Mouse (Mus musculus): ENCODE results near the gene Ddx4. TPM values are rescaled to one million over a fixed set of nuclear protein-coding genes. Genes with fewer than 3 reads are reported as not detected.

Gene Ddx4
- polyA plus RNA-seq, 1 experiment from 2014 or later, result 0.41 TPM

- no peaks in the 10 kb centered on the region for H3K4me1 ChIP-seq
- H3K36me3 ChIP-seq, result 0 out of 2 replicates have a peak, but pooled peaks cover 3% of the 10 kb centered on the region
- no peak overlapping the region for H3K27ac ChIP-seq
- H3K4me2 ChIP-seq, result no peak overlapping the region
- no peak overlapping the region for H3K4me3 ChIP-seq
- no peaks in the 10 kb centered on the region for H3K9me3 ChIP-seq
- H3K27me3 ChIP-seq, result no peaks in the 10 kb centered on the region
- no peak for ATAC-seq (ENCODE audit: insufficient number of reproducible peaks, insufficient read depth, low FRiP score, low TSS enrichment, low read depth)
- H3K9ac ChIP-seq, result no peak overlapping the region
- 87% methylated on average over 10 of the region's 10 CpGs for WGBS
These were observed 14.3 kb upstream of the Ddx4 start for GRCm38 (mm10) chr13:112666433-112667024.

GRCm38 (mm10) chr13:112661687-112662086, 9.4 kb upstream of the Ddx4 start:
- H3K27me3 ChIP-seq, result no peaks in the 10 kb centered on the region
- H3K9me3 ChIP-seq, result no peaks in the 10 kb centered on the region
- H3K4me2 ChIP-seq, result peak overlapping the region; percentile 85
- 70% methylated on average over 2 of the region's 2 CpGs for WGBS
- no peak overlapping the region for H3K27ac ChIP-seq
- no peak overlapping the region for H3K4me3 ChIP-seq
- no peak for ATAC-seq (ENCODE audit: insufficient number of reproducible peaks, insufficient read depth, low FRiP score, low TSS enrichment, low read depth)
- peaks cover 5% of the 10 kb centered on the region for H3K4me1 ChIP-seq
- no peak overlapping the region for H3K9ac ChIP-seq
- no peaks in the 10 kb centered on the region for H3K36me3 ChIP-seq

DNA sequence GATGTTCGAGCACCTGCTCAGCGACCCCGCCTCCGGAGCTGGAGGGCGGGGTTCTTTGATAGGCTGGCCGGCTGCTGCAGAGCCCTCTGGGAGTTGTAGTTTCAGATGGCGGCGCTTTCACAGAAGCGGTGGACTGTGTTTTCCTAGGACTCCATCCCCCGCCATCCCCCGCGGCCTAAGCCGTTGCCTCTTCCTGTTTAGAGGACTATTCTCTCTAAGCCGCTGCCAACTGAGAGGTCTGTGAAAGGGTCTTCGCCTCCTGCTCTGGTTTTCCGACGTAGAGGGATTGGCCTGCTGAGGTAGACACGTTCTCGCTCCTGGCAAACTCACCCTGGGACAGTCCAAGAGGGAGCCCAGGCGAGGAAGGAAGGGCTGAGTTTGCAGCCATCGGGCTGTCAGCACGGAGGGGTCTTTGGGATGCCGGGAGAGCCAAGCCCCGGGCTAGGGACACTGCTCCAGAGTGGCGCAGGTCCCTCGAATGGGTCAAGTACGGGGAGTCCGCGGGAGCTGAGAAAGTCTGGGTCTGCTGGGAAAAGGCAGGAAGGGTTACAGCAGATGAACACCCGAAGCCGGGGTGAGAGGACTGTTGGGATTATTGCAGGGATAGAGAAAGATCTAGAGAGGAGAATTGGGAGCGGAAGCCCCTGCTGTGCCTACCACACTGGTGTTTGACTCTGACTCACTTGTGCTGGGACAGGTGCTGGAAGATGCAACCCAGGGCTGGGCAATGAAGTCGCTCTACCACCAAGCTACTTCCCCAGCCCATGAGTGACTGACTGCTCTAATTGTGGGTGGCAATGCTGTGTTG, 8.5 kb upstream of the Ddx4 start, which contains the start of gene Slc38a9:
Gene Slc38a9, plus strand, starts transcription at position 178 of the 808 bp plus-strand sequence.
- peak; percentile 97 for ATAC-seq (ENCODE audit: insufficient number of reproducible peaks, insufficient read depth, low FRiP score, low TSS enrichment, low read depth)
- Histone ChIP-seq H3K4me3 (peak within 1 kb of the TSS; percentile 78), H3K27ac (0 out of 2 replicates have a peak within 1 kb of the TSS, but pooled peaks have one; percentile 39), H3K36me3 (no peaks in the 10 kb centered on the region), H3K9me3 (no peaks in the 10 kb centered on the region), H3K4me2 (peak within 1 kb of the TSS; percentile 85), H3K27me3 (no peaks in the 10 kb centered on the region), H3K4me1 (peaks cover 5% of the 10 kb centered on the region), H3K9ac (peak within 1 kb of the TSS; percentile 88)
- under 1% methylated on average over 33 of the region's 33 CpGs for WGBS

- Histone ChIP-seq H3K4me3 (peak overlapping the region; percentile 78), H3K9me3 (no peaks in the 10 kb centered on the region), H3K9ac (peak overlapping the region; percentile 88; the same call in 1 of the 2 replicates), H3K27ac (no peak overlapping the region), H3K27me3 (no peaks in the 10 kb centered on the region), H3K4me1 (peaks cover 5% of the 10 kb centered on the region), H3K4me2 (peak overlapping the region; percentile 85), H3K36me3 (no peaks in the 10 kb centered on the region)
- WGBS, result 2% methylated on average over 10 of the region's 10 CpGs
- ATAC-seq (ENCODE audit: insufficient number of reproducible peaks, insufficient read depth, low FRiP score, low TSS enrichment, low read depth), result no peak
These were observed 7.8 kb upstream of the Ddx4 start for GRCm38 (mm10) chr13:112659986-112660573.

- WGBS, result 87% methylated on average over 3 of the region's 3 CpGs
- H3K4me1 ChIP-seq, result no peaks in the 10 kb centered on the region
- ATAC-seq (ENCODE audit: insufficient number of reproducible peaks, insufficient read depth, low FRiP score, low TSS enrichment, low read depth), result no peak
These were observed 1.1 kb downstream of the Ddx4 start for GRCm38 (mm10) chr13:112651183-112651582.

GRCm38 (mm10) chr13:112645529-112646186, 6.6 kb downstream of the Ddx4 start:
- no peak for ATAC-seq (ENCODE audit: insufficient number of reproducible peaks, insufficient read depth, low FRiP score, low TSS enrichment, low read depth)
- no peaks in the 10 kb centered on the region for H3K36me3 ChIP-seq
- H3K4me1 ChIP-seq, result no peaks in the 10 kb centered on the region
- no peak overlapping the region for H3K4me2 ChIP-seq
- H3K4me3 ChIP-seq, result no peak overlapping the region
- 88% methylated on average over 1 of the region's 1 CpGs for WGBS
- H3K27ac ChIP-seq, result no peak overlapping the region
- no peaks in the 10 kb centered on the region for H3K27me3 ChIP-seq
- no peaks in the 10 kb centered on the region for H3K9me3 ChIP-seq
- H3K9ac ChIP-seq, result no peak overlapping the region

More at GRCm38 (mm10) chr13:112651183-112651582, 1.1 kb downstream of the Ddx4 start:
- no peak overlapping the region for H3K4me2 ChIP-seq
- no peaks in the 10 kb centered on the region for H3K27me3 ChIP-seq
- H3K36me3 ChIP-seq, result no peaks in the 10 kb centered on the region
- H3K9me3 ChIP-seq, result peaks cover 10% of the 10 kb centered on the region
- no peak overlapping the region for H3K9ac ChIP-seq
- no peak overlapping the region for H3K4me3 ChIP-seq
- no peak overlapping the region for H3K27ac ChIP-seq

DNA sequence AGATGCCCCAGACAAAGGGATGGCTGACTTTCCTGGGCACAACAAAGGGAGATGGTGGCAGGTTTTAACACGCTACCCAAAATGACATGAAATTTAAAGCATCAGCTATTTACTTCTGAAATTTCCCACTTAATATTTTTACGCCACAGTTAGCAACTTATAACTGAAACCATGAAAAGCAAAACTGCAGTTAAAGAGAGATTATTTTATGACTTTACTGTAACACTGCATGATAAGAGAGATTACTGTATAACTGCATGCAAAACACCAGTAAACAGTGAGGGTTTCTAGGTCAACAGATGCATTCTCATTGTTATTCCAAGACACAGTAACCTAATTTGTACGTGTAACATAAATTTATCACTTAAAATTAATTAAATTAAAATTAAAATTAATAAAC, 7.3 kb downstream of the Ddx4 start:
- H3K36me3 ChIP-seq, result no peaks in the 10 kb centered on the region
- no peak overlapping the region for H3K4me2 ChIP-seq
- no peaks in the 10 kb centered on the region for H3K27me3 ChIP-seq
- ATAC-seq (ENCODE audit: insufficient number of reproducible peaks, insufficient read depth, low FRiP score, low TSS enrichment, low read depth), result no peak
- no peaks in the 10 kb centered on the region for H3K9me3 ChIP-seq
- H3K9ac ChIP-seq, result no peak overlapping the region
- H3K4me1 ChIP-seq, result no peaks in the 10 kb centered on the region
- H3K4me3 ChIP-seq, result no peak overlapping the region
- no peak overlapping the region for H3K27ac ChIP-seq
- WGBS, result 84% methylated on average over 3 of the region's 3 CpGs

GRCm38 (mm10) chr13:112642897-112643296, 9.4 kb downstream of the Ddx4 start:
- no peaks in the 10 kb centered on the region for H3K27me3 ChIP-seq
- H3K4me3 ChIP-seq, result no peak overlapping the region
- no peak overlapping the region for H3K4me2 ChIP-seq
- H3K9me3 ChIP-seq, result no peaks in the 10 kb centered on the region
- no peak overlapping the region for H3K9ac ChIP-seq
- no peaks in the 10 kb centered on the region for H3K4me1 ChIP-seq
- no peak overlapping the region for H3K27ac ChIP-seq
- H3K36me3 ChIP-seq, result no peaks in the 10 kb centered on the region
- WGBS, result 87% methylated on average over 3 of the region's 3 CpGs
- no peak for ATAC-seq (ENCODE audit: insufficient number of reproducible peaks, insufficient read depth, low FRiP score, low TSS enrichment, low read depth)

DNA sequence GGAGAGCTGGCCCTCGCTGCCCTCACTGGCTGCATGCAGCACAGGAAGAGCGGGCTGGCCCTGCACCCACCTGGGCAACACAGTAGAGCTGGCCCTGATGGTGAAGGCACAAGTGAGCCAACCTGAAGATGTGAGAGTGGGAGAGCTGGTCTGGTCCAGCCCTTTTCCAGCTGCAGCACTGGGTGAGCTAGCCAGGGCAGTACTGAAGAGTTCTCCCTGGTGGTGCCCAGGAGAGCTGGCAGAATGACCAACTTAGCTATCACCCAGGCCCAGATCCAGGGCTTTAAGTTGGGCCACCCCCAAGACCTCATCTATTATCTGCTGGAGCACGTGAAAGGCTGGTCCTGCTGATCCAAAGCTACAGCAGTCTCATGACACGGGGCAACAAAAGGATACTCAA, 13.2 kb downstream of the Ddx4 start:
- Histone ChIP-seq H3K27me3 (no peaks in the 10 kb centered on the region), H3K27ac (no peak overlapping the region), H3K4me1 (no peaks in the 10 kb centered on the region), H3K4me3 (no peak overlapping the region), H3K36me3 (no peaks in the 10 kb centered on the region), H3K4me2 (no peak overlapping the region), H3K9me3 (no peaks in the 10 kb centered on the region), H3K9ac (no peak overlapping the region)
- 73% methylated on average over 4 of the region's 4 CpGs for WGBS
- no peak for ATAC-seq (ENCODE audit: insufficient number of reproducible peaks, insufficient read depth, low FRiP score, low TSS enrichment, low read depth)

DNA sequence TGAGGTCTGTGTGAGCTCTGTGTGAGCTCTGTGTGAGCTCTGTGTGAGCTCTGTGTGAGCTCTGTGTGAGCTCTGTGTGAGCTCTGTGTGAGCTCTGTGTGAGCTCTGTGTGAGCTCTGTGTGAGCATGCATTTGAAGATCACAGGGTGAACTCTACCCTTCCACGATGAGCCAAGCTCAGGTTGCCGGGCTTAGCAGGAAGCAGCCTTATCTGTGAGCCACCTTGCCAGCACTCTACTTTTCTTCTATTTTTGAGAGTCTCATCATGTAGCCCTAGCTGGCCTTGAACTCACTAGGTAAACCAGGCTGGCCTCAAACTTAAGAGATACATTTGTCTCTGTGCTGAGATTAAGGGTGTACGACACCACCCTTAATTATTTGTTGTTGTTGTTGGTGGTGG, 15.8 kb downstream of the Ddx4 start:
- Histone ChIP-seq H3K4me2 (no peak overlapping the region), H3K9ac (no peak overlapping the region), H3K36me3 (no peaks in the 10 kb centered on the region), H3K27me3 (no peaks in the 10 kb centered on the region), H3K4me1 (no peaks in the 10 kb centered on the region), H3K9me3 (no peaks in the 10 kb centered on the region), H3K4me3 (no peak overlapping the region), H3K27ac (no peak overlapping the region)
- ATAC-seq (ENCODE audit: insufficient number of reproducible peaks, insufficient read depth, low FRiP score, low TSS enrichment, low read depth), result no peak
- WGBS, result 42% methylated on average over 3 of the region's 3 CpGs

- Histone ChIP-seq H3K27ac (no peak overlapping the region), H3K4me1 (no peaks in the 10 kb centered on the region), H3K9ac (no peak overlapping the region), H3K4me3 (no peak overlapping the region), H3K36me3 (no peaks in the 10 kb centered on the region), H3K9me3 (no peaks in the 10 kb centered on the region), H3K27me3 (no peaks in the 10 kb centered on the region), H3K4me2 (no peak overlapping the region)
- WGBS, result 58% methylated on average over 7 of the region's 7 CpGs
- ATAC-seq (ENCODE audit: insufficient number of reproducible peaks, insufficient read depth, low FRiP score, low TSS enrichment, low read depth), result no peak
These were observed 17.0 kb downstream of the Ddx4 start for GRCm38 (mm10) chr13:112635174-112635837.
